Mouse (Mus musculus): ENCODE measurements at regions not wholly inside any gene's neighbourhood (a gene's known extent, or its start where the extent isn't known, plus 50 kb on each side); places are given as distances from the start of the nearest gene placed in this dataset.

DNA sequence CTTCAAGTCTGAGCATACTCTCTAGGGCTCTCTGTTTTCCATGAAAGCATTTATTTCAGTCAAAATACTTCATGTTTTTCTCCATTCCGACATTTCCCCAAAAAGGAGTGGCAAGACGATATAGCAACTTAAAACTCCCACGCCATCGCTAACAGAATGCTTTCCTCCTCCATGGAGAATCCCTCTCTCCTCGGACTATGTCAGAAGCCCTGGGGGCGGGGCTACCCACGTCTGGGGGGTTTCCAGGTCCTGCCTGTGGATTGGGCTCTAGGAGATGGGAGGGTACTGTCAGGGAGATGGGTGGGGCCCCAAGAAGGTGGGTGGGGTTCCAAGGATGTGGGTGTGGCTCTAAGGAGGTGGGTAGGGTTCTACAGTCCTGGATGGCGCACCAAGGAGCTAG lies 243.2 kb upstream of the Zfp507 start:
- H3K4me3 ChIP-seq, result no peak overlapping the region
- 74% methylated on average over 8 of the region's 8 CpGs for WGBS

DNA sequence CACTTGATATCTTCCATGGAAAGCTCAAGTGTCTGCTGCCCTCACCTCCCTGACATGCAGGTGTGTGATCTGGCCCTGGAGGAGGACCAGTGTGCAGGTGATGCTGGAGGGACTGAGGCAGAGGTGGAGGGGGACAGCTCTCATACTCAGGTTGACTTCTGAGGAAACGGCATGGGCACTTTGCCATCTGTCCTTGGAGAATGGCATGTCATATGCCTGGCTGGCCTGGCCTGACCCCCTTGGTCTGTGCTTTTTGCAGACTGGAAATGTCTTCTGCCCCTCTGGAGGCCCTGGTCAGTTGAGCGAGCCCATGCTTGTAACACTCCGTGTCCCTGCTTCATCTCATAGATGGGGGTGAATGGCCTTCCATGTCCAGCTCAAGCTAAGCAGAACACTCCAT lies 229.1 kb upstream of the Zfp507 start:
- Histone ChIP-seq H3K27ac (no peak overlapping the region), H3K4me2 (no peak overlapping the region), H3K36me3 (no peaks in the 10 kb centered on the region), H3K9ac (no peak overlapping the region), H3K9me3 (replicated peaks) (no peaks in the 10 kb centered on the region), H3K4me1 (replicated peaks) (no peaks in the 10 kb centered on the region), H3K27me3 (peaks cover 4% of the 10 kb centered on the region; the same call in 1 of the 2 replicates), H3K4me3 (no peak overlapping the region)
- no peak for ATAC-seq (replicated peaks; ENCODE audit: insufficient number of reproducible peaks, insufficient read depth, low FRiP score, low read depth)
- 91% methylated on average over 3 of the region's 3 CpGs for WGBS

More for the DNA sequence above, 243.2 kb upstream of the Zfp507 start:
- Histone ChIP-seq H3K36me3 (no peaks in the 10 kb centered on the region), H3K27ac (no peak overlapping the region), H3K27me3 (no peaks in the 10 kb centered on the region), H3K4me2 (no peak overlapping the region), H3K9ac (no peak overlapping the region), H3K9me3 (replicated peaks) (no peaks in the 10 kb centered on the region), H3K4me1 (replicated peaks) (no peaks in the 10 kb centered on the region)
- ATAC-seq (replicated peaks; ENCODE audit: insufficient number of reproducible peaks, insufficient read depth, low FRiP score, low read depth), result no peak

DNA sequence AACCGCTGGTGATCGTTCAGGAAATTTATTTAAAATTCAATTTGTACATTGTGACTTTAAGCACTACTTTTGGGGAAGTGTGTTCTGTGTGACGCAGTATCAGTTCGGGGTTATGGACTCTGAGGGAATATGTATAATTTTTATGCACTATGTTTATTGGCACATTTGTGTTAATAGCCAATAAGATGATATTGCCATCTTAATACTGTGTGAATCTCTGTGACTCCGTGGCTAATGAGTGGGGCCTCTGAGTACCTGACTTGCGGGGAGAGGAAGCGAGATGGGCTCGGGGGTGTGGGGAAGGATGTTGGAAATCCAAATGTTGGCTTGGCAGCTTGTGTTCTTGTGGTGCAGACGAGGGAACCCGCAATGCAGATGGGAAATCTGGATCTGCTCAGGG lies 220.2 kb upstream of the Zfp507 start:
- Histone ChIP-seq H3K27me3 (no peaks in the 10 kb centered on the region), H3K9me3 (replicated peaks) (no peaks in the 10 kb centered on the region), H3K36me3 (no peaks in the 10 kb centered on the region), H3K4me2 (no peak overlapping the region), H3K4me3 (no peak overlapping the region), H3K4me1 (replicated peaks) (no peaks in the 10 kb centered on the region), H3K9ac (no peak overlapping the region), H3K27ac (no peak overlapping the region)
- 69% methylated on average over 10 of the region's 10 CpGs for WGBS
- no peak for ATAC-seq (replicated peaks; ENCODE audit: insufficient number of reproducible peaks, insufficient read depth, low FRiP score, low read depth)

DNA sequence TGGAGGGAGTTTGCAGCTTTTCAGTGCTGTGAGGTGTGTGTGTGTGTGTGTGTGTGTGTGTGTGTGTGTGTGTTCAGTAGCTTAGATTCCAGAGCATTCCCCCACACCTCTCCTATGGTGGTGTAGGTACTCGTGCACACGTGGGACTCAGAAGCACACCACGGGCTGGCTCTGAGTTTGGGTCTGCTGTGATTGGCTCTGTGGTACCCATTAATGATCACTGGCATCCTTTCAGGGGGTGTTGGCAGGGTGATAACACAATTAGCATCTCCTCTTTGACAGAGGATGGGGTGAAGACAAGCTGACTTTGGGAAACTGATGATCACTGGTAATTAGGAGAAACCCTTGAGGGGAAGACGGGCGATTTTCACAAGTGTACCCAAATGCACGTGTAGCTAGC lies 219.7 kb upstream of the Zfp507 start:
- no peak for ATAC-seq (replicated peaks; ENCODE audit: insufficient number of reproducible peaks, insufficient read depth, low FRiP score, low read depth)
- Histone ChIP-seq H3K27ac (no peak overlapping the region), H3K9ac (no peak overlapping the region), H3K4me3 (no peak overlapping the region), H3K4me1 (replicated peaks) (no peaks in the 10 kb centered on the region), H3K36me3 (no peaks in the 10 kb centered on the region), H3K9me3 (replicated peaks) (no peaks in the 10 kb centered on the region), H3K27me3 (no peaks in the 10 kb centered on the region), H3K4me2 (no peak overlapping the region)
- 69% methylated on average over 6 of the region's 6 CpGs for WGBS

DNA sequence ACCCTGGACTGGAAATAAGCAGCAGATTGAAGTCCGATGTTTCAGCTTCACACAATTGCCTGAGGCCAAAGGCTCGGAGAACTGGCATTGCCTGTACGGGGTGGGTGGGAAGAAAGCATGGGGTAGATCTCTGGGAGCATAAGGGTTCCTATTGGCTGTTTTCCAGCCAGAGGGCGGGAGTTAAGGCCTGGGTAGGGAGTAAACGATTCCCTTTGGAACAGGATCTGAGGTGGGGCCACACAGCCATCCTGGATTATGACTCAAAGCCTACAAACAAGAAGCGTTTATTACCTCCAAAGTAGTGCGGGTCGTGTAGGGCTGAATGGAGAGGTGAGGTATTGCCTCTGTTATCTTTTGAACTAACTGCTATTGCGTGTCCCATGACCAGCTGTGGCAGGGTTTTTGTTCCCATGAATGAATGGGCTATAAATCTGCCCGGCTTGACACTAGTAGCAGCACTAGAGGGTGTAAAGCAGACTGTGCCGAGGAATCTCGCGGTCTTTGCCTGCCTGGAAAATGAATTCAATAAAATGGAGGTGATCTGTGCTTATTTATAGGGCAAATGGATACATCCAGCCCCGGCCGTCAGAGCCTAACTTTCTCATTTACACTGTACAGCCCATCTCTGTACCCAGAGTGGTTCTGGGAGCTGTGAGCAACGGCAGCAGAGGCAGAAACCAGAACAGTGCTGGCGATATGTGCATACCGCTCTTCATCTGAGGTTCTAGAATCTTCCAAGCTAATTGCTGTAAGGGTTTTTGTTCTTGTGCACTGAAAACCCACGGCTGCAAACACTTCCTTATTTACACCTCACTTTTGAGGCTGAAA lies 214.3 kb upstream of the Zfp507 start:
- no peak overlapping the region for H3K9ac ChIP-seq
- H3K36me3 ChIP-seq, result no peaks in the 10 kb centered on the region
- no peak for ATAC-seq (replicated peaks; ENCODE audit: insufficient number of reproducible peaks, insufficient read depth, low FRiP score, low read depth)
- H3K4me3 ChIP-seq, result no peak overlapping the region
- H3K27me3 ChIP-seq, result no peaks in the 10 kb centered on the region
- 68% methylated on average over 19 of the region's 19 CpGs for WGBS
- no peaks in the 10 kb centered on the region for H3K9me3 ChIP-seq (replicated peaks)
- no peak overlapping the region for H3K27ac ChIP-seq
- H3K4me1 ChIP-seq (replicated peaks), result no peaks in the 10 kb centered on the region
- H3K4me2 ChIP-seq, result no peak overlapping the region

DNA sequence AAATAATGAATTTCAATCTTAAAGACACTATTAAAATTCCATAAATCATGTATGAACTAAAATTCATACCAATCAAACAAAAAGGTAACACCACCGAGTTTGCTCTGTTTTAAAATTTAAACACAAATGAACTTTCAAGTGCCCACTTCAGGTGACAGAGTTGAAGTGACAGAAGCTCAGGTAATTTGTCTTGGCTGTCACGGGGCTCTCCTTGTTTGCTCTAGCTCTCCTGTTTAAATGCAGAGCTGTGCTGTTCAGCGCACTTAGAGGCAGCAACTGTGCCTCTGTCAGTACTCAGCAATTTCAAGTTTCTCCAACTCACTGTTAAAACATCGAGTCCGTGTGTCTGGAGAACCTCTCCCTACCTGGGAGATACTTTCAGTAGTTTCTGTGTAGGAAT lies 193.8 kb upstream of the Zfp507 start:
- Histone ChIP-seq H3K4me3 (no peak overlapping the region), H3K27ac (no peak overlapping the region), H3K4me1 (replicated peaks) (no peaks in the 10 kb centered on the region), H3K36me3 (no peaks in the 10 kb centered on the region), H3K9ac (no peak overlapping the region), H3K27me3 (no peaks in the 10 kb centered on the region), H3K9me3 (replicated peaks) (no peaks in the 10 kb centered on the region), H3K4me2 (no peak overlapping the region)
- no peak for ATAC-seq (replicated peaks; ENCODE audit: insufficient number of reproducible peaks, insufficient read depth, low FRiP score, low read depth)
- 75% methylated on average over 5 of the region's 5 CpGs for WGBS

DNA sequence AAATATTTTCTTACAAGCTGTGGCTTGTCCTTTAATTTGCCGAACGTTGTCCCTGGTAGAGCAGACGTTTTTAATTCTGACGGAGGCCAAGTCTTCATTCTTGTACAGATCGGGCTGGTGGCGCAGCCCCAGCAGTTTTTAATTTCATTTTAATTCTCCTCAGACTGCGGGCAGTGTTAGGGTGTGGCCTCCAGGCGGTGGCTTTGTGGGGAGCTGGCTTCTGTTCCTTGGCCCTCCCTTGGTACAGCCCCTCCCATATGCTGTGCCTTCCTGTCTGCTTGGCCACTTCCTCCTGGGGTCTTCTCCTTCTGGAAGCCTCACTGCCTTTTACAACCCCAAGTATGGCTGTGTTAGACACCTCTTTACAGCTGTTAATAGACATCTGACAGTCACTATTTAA lies 189.7 kb upstream of the Zfp507 start:
- H3K36me3 ChIP-seq, result no peaks in the 10 kb centered on the region
- H3K27me3 ChIP-seq, result no peaks in the 10 kb centered on the region
- H3K4me3 ChIP-seq, result no peak overlapping the region
- ATAC-seq (replicated peaks; ENCODE audit: insufficient number of reproducible peaks, insufficient read depth, low FRiP score, low read depth), result no peak
- no peaks in the 10 kb centered on the region for H3K4me1 ChIP-seq (replicated peaks)
- H3K27ac ChIP-seq, result no peak overlapping the region
- H3K4me2 ChIP-seq, result no peak overlapping the region
- no peak overlapping the region for H3K9ac ChIP-seq
- H3K9me3 ChIP-seq (replicated peaks), result no peaks in the 10 kb centered on the region
- WGBS, result 73% methylated on average over 8 of the region's 8 CpGs

DNA sequence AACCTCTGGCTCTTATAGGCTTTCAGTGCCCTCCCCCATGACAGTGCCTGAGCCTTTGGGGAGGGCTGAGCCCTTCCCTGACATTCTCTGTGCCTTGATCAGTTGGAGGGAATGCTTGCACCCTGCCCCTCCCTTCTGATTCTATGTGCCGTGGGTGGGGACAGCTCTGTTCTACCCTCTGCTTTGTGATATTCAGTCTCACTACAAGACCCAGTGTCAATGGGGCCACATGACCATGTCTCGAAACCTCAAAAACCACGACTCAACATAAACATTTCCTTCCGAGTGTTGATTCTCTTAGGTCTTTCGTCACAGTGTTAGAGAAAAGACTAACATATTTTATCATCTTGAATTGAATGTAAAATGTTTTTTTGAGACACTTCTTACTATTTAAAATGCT lies 188.3 kb upstream of the Zfp507 start:
- Histone ChIP-seq H3K4me1 (replicated peaks) (no peaks in the 10 kb centered on the region), H3K9ac (no peak overlapping the region), H3K4me2 (no peak overlapping the region), H3K9me3 (replicated peaks) (no peaks in the 10 kb centered on the region), H3K36me3 (no peaks in the 10 kb centered on the region), H3K27ac (no peak overlapping the region), H3K27me3 (no peaks in the 10 kb centered on the region), H3K4me3 (no peak overlapping the region)
- no peak for ATAC-seq (replicated peaks; ENCODE audit: insufficient number of reproducible peaks, insufficient read depth, low FRiP score, low read depth)
- 72% methylated on average over 5 of the region's 5 CpGs for WGBS

DNA sequence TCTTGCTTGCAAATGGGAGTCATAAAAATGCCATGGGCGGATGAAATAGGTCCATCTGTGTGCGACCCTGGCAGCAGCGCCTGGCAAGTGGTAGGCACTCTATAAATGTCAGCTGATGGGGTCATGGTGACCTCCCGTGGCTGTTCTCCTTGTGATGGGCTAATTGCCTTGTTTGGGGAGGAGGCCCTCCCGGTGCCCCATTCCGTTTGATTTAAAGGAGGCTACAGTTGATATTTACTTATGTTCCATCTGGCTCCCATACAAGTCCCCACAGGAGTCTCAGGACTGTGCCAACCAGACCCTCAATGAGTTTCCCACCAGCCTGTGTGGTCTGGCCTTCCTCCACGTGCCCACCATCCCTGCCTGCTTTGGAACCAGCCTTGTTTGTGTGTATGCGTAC lies 186.7 kb upstream of the Zfp507 start:
- Histone ChIP-seq H3K4me1 (replicated peaks) (no peaks in the 10 kb centered on the region), H3K4me2 (no peak overlapping the region), H3K9me3 (replicated peaks) (no peaks in the 10 kb centered on the region), H3K36me3 (no peaks in the 10 kb centered on the region), H3K4me3 (no peak overlapping the region), H3K27ac (no peak overlapping the region), H3K27me3 (no peaks in the 10 kb centered on the region), H3K9ac (no peak overlapping the region)
- 78% methylated on average over 8 of the region's 8 CpGs for WGBS
- no peak for ATAC-seq (replicated peaks; ENCODE audit: insufficient number of reproducible peaks, insufficient read depth, low FRiP score, low read depth)

DNA sequence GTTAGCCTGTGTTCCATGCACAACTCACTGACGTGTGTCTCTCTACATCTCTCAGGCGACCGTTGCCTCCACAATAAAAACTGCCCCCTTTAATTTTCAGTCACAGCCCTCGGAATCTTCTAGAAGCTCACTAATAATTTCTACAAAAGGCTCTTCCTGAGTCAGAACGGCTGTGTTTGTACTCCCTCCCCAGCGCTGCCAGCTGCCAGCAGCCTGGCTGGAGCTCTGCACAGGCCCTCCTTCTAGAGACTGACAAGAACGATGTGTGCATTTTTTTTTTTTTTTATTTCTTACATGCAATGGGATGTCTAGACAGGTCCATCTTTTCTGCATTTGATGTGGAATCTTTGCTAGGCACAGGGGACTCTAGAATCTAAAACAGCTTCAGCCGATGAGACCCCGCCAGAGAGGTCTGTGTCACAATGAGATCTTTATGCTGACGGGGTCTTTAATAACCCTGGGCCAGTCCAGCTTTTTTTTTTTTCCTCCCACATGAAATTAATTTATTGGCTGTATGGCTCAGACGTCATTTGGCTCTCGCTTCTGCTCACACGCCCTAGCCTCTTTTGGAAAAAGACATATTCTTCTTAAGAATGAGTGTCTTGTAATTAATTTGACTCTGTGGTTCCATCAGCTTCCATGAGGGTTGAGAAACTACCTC lies 185.8 kb upstream of the Zfp507 start:
- Histone ChIP-seq H3K4me2 (no peak overlapping the region), H3K9ac (no peak overlapping the region), H3K9me3 (replicated peaks) (no peaks in the 10 kb centered on the region), H3K27me3 (no peaks in the 10 kb centered on the region), H3K27ac (no peak overlapping the region), H3K4me3 (no peak overlapping the region), H3K36me3 (no peaks in the 10 kb centered on the region), H3K4me1 (replicated peaks) (no peaks in the 10 kb centered on the region)
- WGBS, result 78% methylated on average over 13 of the region's 13 CpGs
- ATAC-seq (replicated peaks; ENCODE audit: insufficient number of reproducible peaks, insufficient read depth, low FRiP score, low read depth), result no peak

DNA sequence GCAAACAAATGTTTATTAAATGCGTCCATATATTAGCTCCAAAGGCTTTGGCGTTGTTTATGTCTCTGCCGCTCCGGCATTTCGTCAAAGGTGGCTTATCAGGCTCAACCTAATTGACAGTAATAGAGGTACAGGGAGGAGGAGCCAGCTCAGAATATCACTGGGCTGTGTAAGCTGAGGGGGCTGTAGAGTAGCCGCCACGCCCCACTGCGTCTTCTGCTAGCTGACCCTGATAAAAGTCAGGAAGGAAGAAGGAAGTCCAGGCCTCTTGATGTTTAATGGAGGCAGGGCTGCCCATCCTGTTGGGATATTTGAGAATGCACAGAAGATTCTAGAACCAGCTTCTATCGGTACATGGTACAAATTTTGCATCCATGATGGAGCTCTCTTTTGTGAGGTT lies 175.2 kb upstream of the Zfp507 start:
- no peak overlapping the region for H3K4me3 ChIP-seq
- no peak for ATAC-seq (replicated peaks; ENCODE audit: insufficient number of reproducible peaks, insufficient read depth, low FRiP score, low read depth)
- no peak overlapping the region for H3K4me2 ChIP-seq
- no peaks in the 10 kb centered on the region for H3K4me1 ChIP-seq (replicated peaks)
- no peaks in the 10 kb centered on the region for H3K36me3 ChIP-seq
- H3K9me3 ChIP-seq (replicated peaks), result no peaks in the 10 kb centered on the region
- no peaks in the 10 kb centered on the region for H3K27me3 ChIP-seq
- 70% methylated on average over 9 of the region's 9 CpGs for WGBS
- H3K27ac ChIP-seq, result no peak overlapping the region
- no peak overlapping the region for H3K9ac ChIP-seq

DNA sequence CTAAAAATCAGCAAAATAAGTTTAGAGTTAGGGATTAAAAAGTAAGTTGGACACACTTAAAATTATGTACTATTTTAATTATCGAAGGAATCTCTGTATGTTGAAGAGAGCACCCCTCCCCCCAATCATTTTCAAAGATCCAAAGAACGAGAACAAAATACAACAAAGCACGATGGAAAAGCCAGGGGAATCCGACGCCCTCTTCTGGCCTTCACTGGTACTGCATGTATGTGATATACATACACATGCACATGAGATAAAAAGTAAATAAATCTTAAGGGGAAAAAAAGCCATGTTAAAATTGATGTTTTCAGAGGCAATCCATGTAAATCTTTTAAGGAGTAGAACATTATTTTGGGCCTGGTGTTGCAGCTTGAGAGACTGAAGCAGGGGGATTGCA lies 155.9 kb upstream of the Zfp507 start:
- H3K4me1 ChIP-seq (replicated peaks), result no peaks in the 10 kb centered on the region
- no peak overlapping the region for H3K4me2 ChIP-seq
- 43% methylated on average over 5 of the region's 5 CpGs for WGBS

More for the DNA sequence above, 155.9 kb upstream of the Zfp507 start:
- no peak overlapping the region for H3K27ac ChIP-seq
- no peak overlapping the region for H3K4me3 ChIP-seq
- no peaks in the 10 kb centered on the region for H3K27me3 ChIP-seq
- H3K9ac ChIP-seq, result no peak overlapping the region
- ATAC-seq (replicated peaks; ENCODE audit: insufficient number of reproducible peaks, insufficient read depth, low FRiP score, low read depth), result no peak
- H3K36me3 ChIP-seq, result no peaks in the 10 kb centered on the region
- no peaks in the 10 kb centered on the region for H3K9me3 ChIP-seq (replicated peaks)
